Mouse (Mus musculus) stomach, adult 2 months (tissue): Measurements from ENCODE around the gene Tmod4. TPM values are rescaled to one million over a fixed set of nuclear protein-coding genes. Genes with fewer than 3 reads are reported as not detected.

Experiments
- polyA plus RNA-seq: library from polyadenylated mRNA; depleted of rRNA; stranded (reverse); fragments of >200 nt; gene quantifications from 2 replicates; pipeline ENCODE4 v1.2.3, GENCODE M21; 2012; rRNA removed

Gene Tmod4
- polyA plus RNA-seq = 0.68 and 1.2 TPM in 2 replicates

DNA sequence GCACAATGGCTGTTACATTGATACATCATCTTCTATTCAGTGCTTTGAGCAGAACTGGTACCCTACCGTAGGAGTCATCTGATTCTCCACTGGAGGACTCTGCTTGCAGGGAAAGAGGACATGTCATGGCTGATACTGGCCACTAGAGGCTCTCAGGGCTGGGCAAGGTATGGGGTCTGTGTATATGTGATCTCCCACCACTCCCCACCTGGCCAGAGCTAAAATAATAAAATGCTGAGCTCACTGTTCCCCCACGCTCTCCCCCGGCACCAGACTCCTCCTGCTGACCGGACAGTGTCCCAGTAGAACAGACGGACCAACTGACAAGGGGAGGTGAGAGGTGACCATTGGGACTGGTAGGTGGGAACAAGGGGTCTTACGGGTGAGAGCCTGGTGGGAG, at the start of gene Tmod4:
Tmod4 (plus strand) TSS at position 231 of the 400 bp plus-strand sequence.

DNA sequence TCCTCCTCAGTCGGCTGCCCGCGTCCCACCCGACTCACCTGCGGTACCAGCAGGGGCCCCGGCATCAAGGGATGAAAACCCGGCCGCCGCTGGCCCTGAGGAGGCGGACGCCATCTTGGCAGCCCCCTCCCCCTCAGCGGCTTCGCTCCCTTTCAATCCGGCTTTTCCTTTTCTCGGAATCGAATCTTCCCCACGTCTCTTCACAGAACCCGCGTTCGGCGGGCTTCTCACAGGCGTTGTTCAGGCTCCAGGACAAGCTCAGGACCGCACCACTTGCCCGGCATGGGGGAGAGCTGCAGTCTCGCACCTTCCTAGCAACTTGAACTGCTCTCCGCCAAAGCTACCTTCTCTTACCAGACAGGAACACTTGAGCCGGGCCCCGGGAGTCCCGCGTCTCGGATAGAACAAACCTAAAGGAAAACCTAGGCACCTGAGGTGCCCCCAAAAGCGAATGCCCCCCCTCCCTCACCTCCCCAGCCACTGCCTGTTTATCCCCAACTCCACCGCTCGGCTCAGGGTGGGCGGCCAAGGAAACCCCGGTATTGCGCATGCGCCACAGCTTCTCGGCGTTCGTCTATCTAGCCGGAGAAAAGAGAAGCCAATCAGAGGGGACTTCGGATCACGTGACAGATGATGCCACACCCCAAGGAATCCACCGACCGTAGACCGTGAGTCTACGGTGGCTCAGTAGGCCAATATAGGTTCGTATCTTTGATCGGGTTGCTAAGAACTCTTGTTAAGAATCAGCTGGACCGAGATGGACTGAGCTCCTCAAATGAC, 17.7 kb upstream of the Tmod4 start, which contains the start of gene Pip5k1a:
Pip5k1a (minus strand) TSS at position 593 of the 780 bp plus-strand sequence.

DNA sequence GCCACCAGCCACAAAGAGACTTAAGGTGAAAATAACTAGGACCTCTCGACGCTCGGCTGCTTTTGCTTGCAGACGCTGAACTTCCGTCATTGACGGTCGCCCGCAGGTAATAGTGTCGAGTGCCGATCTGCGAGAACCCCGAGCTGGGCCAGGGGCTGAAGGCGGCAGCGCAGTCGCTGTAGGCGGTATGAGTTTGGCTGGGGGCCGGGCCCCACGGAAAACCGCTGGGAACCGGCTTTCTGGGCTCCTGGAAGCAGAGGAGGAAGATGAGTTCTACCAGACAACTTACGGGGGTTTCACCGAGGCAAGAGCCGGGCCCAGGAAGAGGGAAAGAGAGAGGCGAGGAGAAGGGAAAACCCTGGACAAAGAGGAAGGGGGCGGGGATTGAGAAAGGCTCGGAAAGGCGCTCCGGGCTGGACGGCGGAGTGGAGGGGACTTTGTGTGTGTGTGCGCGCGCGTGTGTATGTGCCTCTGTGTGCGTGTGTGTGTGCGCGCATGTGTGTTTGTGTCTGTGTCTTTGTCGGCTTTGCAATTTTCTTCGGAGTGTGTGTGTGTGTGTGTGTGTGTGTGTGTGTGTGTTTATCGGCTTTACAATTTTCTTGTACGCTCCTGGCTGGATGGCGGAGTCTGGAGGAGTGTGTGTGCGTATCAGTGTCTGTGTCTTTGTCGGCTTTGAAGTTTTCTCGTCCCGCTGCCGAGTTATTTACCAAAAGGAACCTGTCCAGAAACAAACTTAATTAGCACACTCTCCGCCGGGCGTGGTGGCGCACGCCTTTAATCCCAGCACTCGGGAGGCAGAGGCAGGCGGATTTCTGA, 13.2 kb upstream of the Tmod4 start, which contains the start of gene Vps72:
Vps72 (plus strand) TSS at position 112 of the 816 bp plus-strand sequence.

DNA sequence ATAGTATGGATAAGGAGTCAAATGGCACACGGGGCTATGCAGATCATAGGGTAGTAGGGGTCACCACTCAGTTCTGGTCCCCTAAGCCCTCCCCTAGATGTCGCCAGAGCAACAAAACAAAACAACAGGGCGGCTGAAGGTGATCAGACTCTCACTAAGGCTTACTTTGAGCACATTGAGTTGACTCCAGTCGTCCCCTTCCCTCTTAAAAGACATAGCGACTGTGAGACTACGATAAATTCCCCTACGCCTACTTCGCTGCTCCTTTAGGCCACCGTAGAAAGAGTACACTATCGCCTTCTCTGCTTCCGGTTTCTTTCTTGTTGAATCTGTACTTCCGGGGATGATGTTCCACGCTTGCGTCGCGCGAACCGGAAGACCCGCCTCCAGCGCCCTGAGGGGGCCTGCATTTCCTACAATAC, 9.4 kb downstream of the Tmod4 start, which contains the start of the genes Scnm1 and Lysmd1:
Scnm1 (minus strand) TSS at position 332 of the 422 bp plus-strand sequence.
Lysmd1 (plus strand) TSS at position 409 of the 422 bp plus-strand sequence.

DNA sequence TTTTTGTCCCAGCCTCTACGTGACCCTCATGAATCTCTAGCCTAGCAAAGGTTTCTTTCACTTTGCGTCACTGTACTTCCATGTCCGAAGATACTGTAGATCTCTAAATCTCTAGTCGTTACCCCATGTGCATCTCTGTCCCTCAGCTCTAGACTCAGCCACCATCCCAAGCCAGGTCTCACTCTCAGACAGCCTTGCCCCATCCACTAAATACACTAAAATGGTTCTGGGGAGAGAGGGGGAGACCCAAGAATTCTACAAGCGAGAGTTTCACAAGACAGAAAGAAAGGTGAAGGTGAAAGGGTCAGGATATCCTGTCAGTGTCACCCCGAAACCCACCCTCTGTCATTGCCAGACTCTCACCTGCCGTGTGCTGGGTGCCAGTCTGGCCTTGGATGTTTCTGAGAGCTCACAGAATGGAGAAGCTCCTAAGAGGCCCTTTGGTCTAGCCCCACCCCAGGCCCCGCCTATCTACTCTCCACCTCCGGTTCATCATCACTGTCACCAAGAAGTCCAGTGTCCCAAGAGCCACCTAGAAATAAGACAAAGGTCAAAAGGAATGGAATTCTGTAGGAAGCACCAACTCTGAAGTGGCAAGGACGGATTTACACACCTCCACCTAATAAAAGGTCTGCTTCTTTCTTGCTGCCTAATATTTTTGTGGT, 17.8 kb downstream of the Tmod4 start, which contains the start of gene Tnfaip8l2:
Tnfaip8l2 (minus strand) TSS at position 409 of the 665 bp plus-strand sequence.

DNA sequence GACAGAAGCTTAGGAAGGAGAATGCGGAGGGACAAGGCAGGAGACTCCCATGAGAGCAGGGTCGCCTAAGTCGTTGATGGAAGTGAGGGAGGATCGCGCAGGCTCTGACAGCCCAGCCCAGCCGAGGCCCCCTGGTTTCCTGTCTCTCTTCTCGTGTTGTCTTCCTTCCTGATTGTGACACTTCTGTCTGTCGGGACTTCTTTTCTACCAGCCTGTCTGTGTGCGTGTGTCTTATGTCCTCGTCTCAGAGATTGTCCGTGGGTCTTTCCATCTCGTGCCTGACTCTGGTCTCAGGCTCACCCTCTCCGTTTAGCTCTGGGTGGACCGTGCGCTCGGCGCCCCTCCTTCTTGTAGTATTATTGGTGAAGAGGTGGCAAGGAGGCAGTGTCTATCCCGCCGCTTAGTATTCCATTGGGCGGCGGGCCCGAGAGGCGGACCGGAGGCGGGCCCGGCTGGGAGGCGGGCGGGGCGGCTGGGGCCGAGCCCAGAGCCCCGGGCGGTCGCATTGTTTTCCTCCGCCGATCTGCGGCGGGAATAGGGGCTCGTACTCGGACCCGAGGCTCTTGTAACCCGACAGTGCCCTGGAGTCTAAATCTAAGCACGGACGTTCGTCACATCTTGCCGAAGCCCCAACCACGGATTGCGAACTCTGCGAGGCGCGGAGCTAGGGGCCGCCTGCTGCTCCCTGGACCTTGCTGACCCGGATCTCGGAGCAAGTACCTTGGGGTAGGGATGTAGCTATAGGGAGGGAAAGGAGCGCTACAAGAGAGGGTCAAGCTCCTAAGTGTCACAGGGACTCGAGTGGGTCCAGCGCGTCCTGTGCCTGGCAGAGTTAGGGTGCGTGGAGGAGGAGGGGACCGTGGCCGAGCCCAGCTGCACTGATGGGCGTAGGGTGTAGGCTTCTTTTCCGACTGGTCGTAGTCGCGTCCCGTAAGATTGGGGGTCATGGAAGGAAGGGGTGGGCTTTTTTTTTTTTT, 36.0 kb downstream of the Tmod4 start, which contains the start of gene Sema6c:
Sema6c (plus strand) TSS at position 471 of the 977 bp plus-strand sequence.

Other genes starting within 250 kb of the Tmod4 start
- 83.0 and 143 TPM in 2 replicates for gene Psmb4, start 237.5 kb upstream of the Tmod4 start, polyA plus RNA-seq
- gene Selenbp1, start 191.4 kb upstream of the Tmod4 start, polyA plus RNA-seq = 49.6 and 61.7 TPM in 2 replicates
- 4.1 and 4.3 TPM in 2 replicates for gene Rfx5, start 170.4 kb upstream of the Tmod4 start, polyA plus RNA-seq
- 8.6 and 9.2 TPM in 2 replicates for gene Pi4kb, start 149.7 kb upstream of the Tmod4 start, polyA plus RNA-seq
- gene Zfp687, start 109.0 kb upstream of the Tmod4 start, polyA plus RNA-seq = 10.5 and 12.5 TPM in 2 replicates
- gene Psmd4, start 81.9 kb upstream of the Tmod4 start, polyA plus RNA-seq = 44.5 and 46.3 TPM in 2 replicates
- gene Pip5k1a, start 17.5 kb upstream of the Tmod4 start, polyA plus RNA-seq = 6.3 and 7.3 TPM in 2 replicates
- gene Vps72, start 13.5 kb upstream of the Tmod4 start, polyA plus RNA-seq = 31.7 and 34.4 TPM in 2 replicates
- 10.4 and 15.6 TPM in 2 replicates for gene Scnm1, start 9.5 kb downstream of the Tmod4 start, polyA plus RNA-seq
- 2.4 and 2.5 TPM in 2 replicates for gene Lysmd1, start 9.6 kb downstream of the Tmod4 start, polyA plus RNA-seq
- 1.6 and 5.7 TPM in 2 replicates for gene Tnfaip8l2, start 17.9 kb downstream of the Tmod4 start, polyA plus RNA-seq
- gene Sema6c, start 36.0 kb downstream of the Tmod4 start, polyA plus RNA-seq = 4.5 and 6.8 TPM in 2 replicates
- gene Gabpb2, start 93.4 kb downstream of the Tmod4 start, polyA plus RNA-seq = 1.8 and 2.6 TPM in 2 replicates
- 33.6 and 48.9 TPM in 2 replicates for gene Cdc42se1, start 104.3 kb downstream of the Tmod4 start, polyA plus RNA-seq
- gene Mllt11, start 107.7 kb downstream of the Tmod4 start, polyA plus RNA-seq = 5.1 and 6.1 TPM in 2 replicates
- gene Gm128, start 117.1 kb downstream of the Tmod4 start, polyA plus RNA-seq = 0.43 and 0.90 TPM in 2 replicates
- 7.9 and 8.0 TPM in 2 replicates for gene Bnipl, start 126.7 kb downstream of the Tmod4 start, polyA plus RNA-seq
- gene Mindy1, start 156.9 kb downstream of the Tmod4 start, polyA plus RNA-seq = 58.1 and 69.6 TPM in 2 replicates
- gene Prune1, start 157.6 kb downstream of the Tmod4 start, polyA plus RNA-seq = 5.5 and 7.9 TPM in 2 replicates
- gene Anxa9, start 182.7 kb downstream of the Tmod4 start, polyA plus RNA-seq = 7.4 and 10.1 TPM in 2 replicates
- gene Cers2, start 190.3 kb downstream of the Tmod4 start, polyA plus RNA-seq = 17.4 and 19.9 TPM in 2 replicates
- gene Setdb1, start 232.7 kb downstream of the Tmod4 start, polyA plus RNA-seq = 2.4 and 3.3 TPM in 2 replicates